Mouse (Mus musculus): ENCODE measurements around the gene Ttc7b.

- TF ChIP-seq CTCF (IDR thresholded peaks at IDR 0.05; ENCODE audit: low read depth, low read length) (no peak), POLR2A (IDR thresholded peaks at IDR 0.05; ENCODE audit: extremely low read depth, insufficient read depth, low read length) (no peak)
Observed at GRCm38 (mm10) chr12:100283283-100283682, 237.3 kb downstream of the Ttc7b start.
